Mouse (Mus musculus) embryonic facial prominence, embryonic 15.5 days (tissue): ENCODE measurements around the gene Klk9. TPM values are rescaled to one million over a fixed set of nuclear protein-coding genes. Genes with fewer than 3 reads are reported as not detected.

Source experiments
- ATAC-seq: fragments of 200-750 bp; cut with Nextera tagmentation; 2 replicates; pipeline ENCODE4 v1.8.0; 2017; ENCODE audit warnings: low read depth, moderate TSS enrichment; ENCODE audit not compliant: insufficient number of reproducible peaks, low FRiP score, low TSS enrichment
- H3K27ac ChIP-seq: fragments of 300-500 bp; sonication (generic); replicated peaks from 2 replicates; pipeline ENCODE4 v1.5.1; 2015; ENCODE audit warnings: mild to moderate bottlenecking, inconsistent platforms
- H3K27me3 ChIP-seq: fragments of 300-500 bp; sonication (generic); 2 replicates; pipeline ENCODE4 v1.6.1; 2015; ENCODE audit warnings: inconsistent platforms
- H3K36me3 ChIP-seq: fragments of 300-500 bp; sonication (generic); 2 replicates; pipeline ENCODE4 v1.6.1; 2015; ENCODE audit warnings: mild to moderate bottlenecking, inconsistent platforms
- H3K4me1 ChIP-seq: fragments of 300-500 bp; sonication (generic); 2 replicates; pipeline ENCODE4 v1.6.1; 2015; ENCODE audit warnings: inconsistent platforms
- H3K4me2 ChIP-seq: fragments of 300-500 bp; sonication (generic); replicated peaks from 2 replicates; pipeline ENCODE4 v1.6.1; 2015; ENCODE audit warnings: mild to moderate bottlenecking, inconsistent platforms
- H3K4me3 ChIP-seq: fragments of 300-500 bp; sonication (generic); replicated peaks from 2 replicates; pipeline ENCODE4 v1.5.1; 2015; ENCODE audit warnings: mild to moderate bottlenecking, inconsistent platforms
- H3K9ac ChIP-seq: fragments of 300-500 bp; sonication (generic); 2 replicates; pipeline ENCODE4 v1.6.1; 2015; ENCODE audit warnings: inconsistent platforms
- H3K9me3 ChIP-seq: fragments of 300-500 bp; sonication (generic); replicated peaks from 2 replicates; pipeline ENCODE4 v1.6.1; 2016; ENCODE audit warnings: inconsistent platforms
- WGBS: fragments of 180-500 bp; shearing (Covaris S2); methylation state at CpG from one replicate; pipeline ENCODE4 v1.1.7; 2015; 5-methylcytosine and 5-hydroxymethylcytosine counted together
- polyA plus RNA-seq: library from polyadenylated mRNA; unstranded; fragments of >200 nt; fragmentation: Nextera tagmentation; extraction: Ambion mirVana; gene quantifications from 2 replicates; pipeline ENCODE4 v1.2.1, GENCODE M21; 2015

Gene Klk9
- 3.8 and 6.7 TPM in 2 replicates for polyA plus RNA-seq

DNA sequence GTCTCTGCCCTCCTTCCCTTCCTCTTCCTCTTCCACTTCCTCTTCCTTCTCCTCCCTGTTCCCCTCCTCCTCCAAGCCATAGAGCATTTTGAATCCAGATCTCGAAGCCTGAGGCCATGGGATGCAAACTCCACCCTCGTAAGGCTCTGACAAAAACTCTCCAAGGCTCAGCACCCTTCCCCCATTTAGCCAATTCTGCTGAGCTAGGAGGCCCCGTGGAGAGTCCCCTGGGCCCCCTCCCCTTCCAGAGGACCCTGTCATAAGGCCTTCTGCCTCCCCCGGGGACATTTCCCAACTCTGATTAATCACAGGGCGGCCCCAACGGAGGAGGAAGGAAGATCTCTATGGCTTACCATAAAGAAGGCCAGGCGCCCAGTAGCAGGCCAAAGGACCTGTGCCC lies at the start of gene Klk9:
Gene Klk9, plus strand, starts transcription at position 301 of the 400 bp plus-strand sequence.
- 67% methylated on average over 7 of the region's 7 CpGs for WGBS
- no peak within 1 kb of the TSS for H3K9ac ChIP-seq
- H3K4me2 ChIP-seq, result no peak within 1 kb of the TSS
- H3K27ac ChIP-seq, result peak within 1 kb of the TSS; percentile 48
- no peak within 1 kb of the TSS for H3K4me3 ChIP-seq
- H3K4me1 ChIP-seq, result peaks cover 9% of the 10 kb centered on the region
- peaks cover 10% of the 10 kb centered on the region for H3K27me3 ChIP-seq
- no peaks in the 10 kb centered on the region for H3K36me3 ChIP-seq
- no peaks in the 10 kb centered on the region for H3K9me3 ChIP-seq
- ATAC-seq, result no peak

DNA sequence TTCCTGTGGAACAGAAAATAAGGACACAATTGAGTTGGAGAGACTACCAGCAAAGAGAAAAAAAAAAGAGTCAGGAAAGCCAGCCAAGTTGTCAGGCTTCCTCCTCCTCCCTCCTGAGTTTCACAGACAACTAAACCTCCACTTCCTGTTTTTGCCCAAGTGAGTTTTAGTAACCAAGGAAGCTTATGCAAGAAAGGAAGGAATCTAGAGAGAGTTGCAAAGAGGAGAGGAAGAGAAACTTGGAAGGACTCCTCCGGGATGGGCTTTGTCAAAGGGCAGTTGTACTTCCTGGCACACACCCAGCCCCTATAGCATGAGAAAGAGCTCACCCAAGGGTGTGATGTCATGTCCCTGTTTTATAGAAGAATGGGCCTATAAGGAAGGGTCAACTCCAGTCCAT lies 43.9 kb upstream of the Klk9 start:
- H3K27me3 ChIP-seq, result no peaks in the 10 kb centered on the region
- H3K4me3 ChIP-seq, result no peak overlapping the region
- H3K4me1 ChIP-seq, result no peaks in the 10 kb centered on the region
- H3K4me2 ChIP-seq, result no peak overlapping the region
- H3K27ac ChIP-seq, result no peak overlapping the region
- H3K9me3 ChIP-seq, result no peaks in the 10 kb centered on the region
- no peak overlapping the region for H3K9ac ChIP-seq
- no peak for ATAC-seq
- WGBS, result 72% methylated on average over 1 of the region's 1 CpGs
- H3K36me3 ChIP-seq, result no peaks in the 10 kb centered on the region

DNA sequence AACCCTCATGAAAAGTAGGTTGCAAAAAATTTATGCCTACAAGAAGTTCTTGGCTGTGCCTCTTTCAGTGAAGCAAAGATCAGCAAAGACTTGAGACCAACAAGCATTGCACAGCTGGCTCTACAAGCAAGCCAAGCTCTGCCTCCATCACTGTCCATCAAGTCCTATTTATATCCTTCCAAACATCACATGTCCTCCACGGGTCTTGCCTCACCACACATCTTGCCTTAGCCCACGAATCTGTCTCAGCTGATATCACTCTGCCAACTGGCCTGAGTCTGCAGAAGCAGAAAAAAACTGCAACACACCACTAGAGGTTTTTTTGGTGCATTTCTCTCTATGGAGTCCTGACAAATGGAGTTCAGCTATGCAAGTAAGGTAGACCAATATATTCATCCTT lies 38.9 kb upstream of the Klk9 start:
- no peak for ATAC-seq
- 68% methylated on average over 2 of the region's 2 CpGs for WGBS

DNA sequence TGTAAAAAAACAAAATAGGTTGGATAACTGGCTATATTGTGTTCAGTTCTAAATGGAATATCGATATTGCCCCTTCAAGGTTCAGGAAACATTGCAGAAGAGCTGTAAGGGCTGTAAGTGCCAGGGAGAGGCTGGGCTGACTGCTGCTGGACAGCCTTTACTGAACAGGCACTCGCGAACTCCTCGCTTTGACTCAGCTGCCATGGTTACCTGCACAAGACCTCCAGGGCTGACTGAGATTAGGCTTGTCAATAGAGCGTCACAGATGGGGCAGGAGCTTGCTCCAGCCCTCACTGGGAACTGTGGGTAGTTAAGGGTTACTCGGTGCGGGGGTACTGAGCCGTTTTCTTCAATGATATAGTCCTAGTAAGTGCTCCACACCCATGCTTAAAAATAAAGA lies 25.2 kb upstream of the Klk9 start:
- H3K4me1 ChIP-seq, result no peaks in the 10 kb centered on the region
- no peak overlapping the region for H3K27ac ChIP-seq
- no peak overlapping the region for H3K9ac ChIP-seq
- H3K27me3 ChIP-seq, result no peaks in the 10 kb centered on the region
- ATAC-seq, result no peak
- H3K36me3 ChIP-seq, result no peaks in the 10 kb centered on the region
- WGBS, result 44% methylated on average over 8 of the region's 8 CpGs
- H3K9me3 ChIP-seq, result no peaks in the 10 kb centered on the region
- no peak overlapping the region for H3K4me2 ChIP-seq
- no peak overlapping the region for H3K4me3 ChIP-seq

More for the DNA sequence above, 38.9 kb upstream of the Klk9 start:
- H3K4me3 ChIP-seq, result no peak overlapping the region
- H3K36me3 ChIP-seq, result no peaks in the 10 kb centered on the region
- no peak overlapping the region for H3K4me2 ChIP-seq
- H3K27ac ChIP-seq, result no peak overlapping the region
- H3K9me3 ChIP-seq, result no peaks in the 10 kb centered on the region
- no peak overlapping the region for H3K9ac ChIP-seq
- H3K27me3 ChIP-seq, result no peaks in the 10 kb centered on the region
- H3K4me1 ChIP-seq, result no peaks in the 10 kb centered on the region

DNA sequence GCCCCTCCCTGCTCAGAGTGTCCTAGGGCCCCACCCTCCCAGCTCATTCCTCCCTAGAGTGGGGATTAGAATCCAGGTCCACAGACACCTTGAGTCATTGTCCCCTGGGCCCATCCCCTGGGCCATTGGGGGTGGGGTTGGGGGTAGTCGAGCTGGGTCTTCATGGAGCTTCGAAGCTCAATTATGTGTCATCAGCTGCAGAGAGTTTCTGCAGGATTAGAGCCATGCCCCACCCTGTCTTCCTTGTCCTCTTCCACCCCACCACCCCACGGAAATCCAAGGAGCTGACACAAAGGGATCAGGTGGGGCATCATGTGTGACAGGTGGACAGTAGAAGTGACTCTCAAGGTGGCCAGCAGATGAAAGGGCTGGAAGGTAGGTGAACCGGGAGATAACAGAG lies 23.1 kb upstream of the Klk9 start, which contains the start of gene Klk12:
Gene Klk12, plus strand, starts transcription at position 301 of the 400 bp plus-strand sequence.
- Histone ChIP-seq H3K4me3 (no peak within 1 kb of the TSS), H3K27me3 (no peaks in the 10 kb centered on the region), H3K4me2 (no peak within 1 kb of the TSS), H3K27ac (no peak within 1 kb of the TSS), H3K9ac (no peak within 1 kb of the TSS), H3K9me3 (no peaks in the 10 kb centered on the region), H3K36me3 (no peaks in the 10 kb centered on the region), H3K4me1 (no peaks in the 10 kb centered on the region)
- ATAC-seq, result no peak
- 62% methylated on average over 4 of the region's 4 CpGs for WGBS

DNA sequence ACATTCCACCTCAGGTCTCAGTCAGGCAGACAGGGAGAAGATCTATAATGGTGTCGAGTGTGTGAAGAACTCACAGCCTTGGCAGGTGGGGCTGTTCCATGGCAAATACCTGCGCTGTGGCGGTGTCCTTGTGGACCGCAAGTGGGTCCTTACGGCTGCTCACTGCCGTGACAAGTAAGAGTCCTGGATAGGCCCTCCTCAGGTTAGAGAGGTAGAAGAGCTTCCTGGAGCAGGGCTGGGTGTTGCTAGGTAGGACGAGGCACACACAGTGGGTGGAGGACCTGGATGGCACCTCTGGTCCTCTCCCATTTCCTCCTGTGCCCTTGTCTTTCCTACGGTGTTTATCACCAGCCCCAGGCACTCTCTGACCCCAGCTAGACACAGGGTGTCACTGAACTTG lies 22.1 kb upstream of the Klk9 start:
- no peaks in the 10 kb centered on the region for H3K9me3 ChIP-seq
- no peaks in the 10 kb centered on the region for H3K36me3 ChIP-seq
- H3K4me2 ChIP-seq, result no peak overlapping the region
- H3K27me3 ChIP-seq, result no peaks in the 10 kb centered on the region
- no peak overlapping the region for H3K27ac ChIP-seq
- WGBS, result 92% methylated on average over 8 of the region's 8 CpGs
- ATAC-seq, result no peak
- peaks cover under 1% of the 10 kb centered on the region; the same call in 1 of the 2 replicates for H3K4me1 ChIP-seq
- no peak overlapping the region for H3K4me3 ChIP-seq
- no peak overlapping the region for H3K9ac ChIP-seq

DNA sequence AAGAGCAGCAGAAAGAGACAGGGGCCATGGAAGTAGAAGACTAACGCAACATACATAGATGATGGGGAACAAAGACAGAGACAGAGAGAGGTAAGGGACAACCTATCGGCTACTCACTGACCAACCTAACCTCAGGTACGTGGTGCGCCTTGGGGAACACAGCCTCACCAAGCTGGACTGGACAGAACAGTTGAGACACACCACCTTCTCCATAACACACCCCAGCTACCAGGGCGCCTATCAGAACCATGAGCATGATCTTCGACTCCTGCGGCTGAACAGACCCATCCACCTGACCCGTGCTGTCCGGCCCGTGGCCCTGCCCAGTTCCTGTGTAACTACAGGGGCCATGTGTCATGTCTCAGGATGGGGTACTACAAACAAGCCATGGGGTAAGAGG lies 21.0 kb upstream of the Klk9 start:
- Histone ChIP-seq H3K4me1 (peaks cover 4% of the 10 kb centered on the region; the same call in 1 of the 2 replicates), H3K9ac (no peak overlapping the region), H3K27ac (no peak overlapping the region), H3K9me3 (no peaks in the 10 kb centered on the region), H3K4me3 (no peak overlapping the region), H3K27me3 (no peaks in the 10 kb centered on the region), H3K4me2 (no peak overlapping the region), H3K36me3 (no peaks in the 10 kb centered on the region)
- ATAC-seq, result no peak
- 93% methylated on average over 10 of the region's 10 CpGs for whole genome bisulfite sequencing

DNA sequence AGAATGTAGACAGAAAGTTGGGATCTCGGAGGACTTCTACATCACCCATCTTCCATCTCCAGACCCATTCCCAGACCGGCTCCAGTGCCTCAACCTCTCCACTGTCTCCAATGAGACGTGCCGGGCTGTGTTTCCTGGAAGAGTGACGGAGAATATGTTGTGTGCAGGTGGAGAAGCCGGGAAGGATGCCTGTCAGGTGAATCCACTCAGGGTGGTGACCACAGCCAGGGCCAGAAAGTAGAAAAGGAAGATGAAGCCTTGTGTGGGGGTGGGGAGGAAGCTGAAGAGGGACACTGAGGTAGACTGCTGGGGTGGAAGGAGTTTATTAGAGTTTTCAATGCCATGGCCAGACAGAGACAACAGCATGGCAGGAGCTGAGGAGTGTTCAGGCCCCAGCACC lies 19.8 kb upstream of the Klk9 start:
- no peak overlapping the region for H3K27ac ChIP-seq
- ATAC-seq, result no peak

DNA sequence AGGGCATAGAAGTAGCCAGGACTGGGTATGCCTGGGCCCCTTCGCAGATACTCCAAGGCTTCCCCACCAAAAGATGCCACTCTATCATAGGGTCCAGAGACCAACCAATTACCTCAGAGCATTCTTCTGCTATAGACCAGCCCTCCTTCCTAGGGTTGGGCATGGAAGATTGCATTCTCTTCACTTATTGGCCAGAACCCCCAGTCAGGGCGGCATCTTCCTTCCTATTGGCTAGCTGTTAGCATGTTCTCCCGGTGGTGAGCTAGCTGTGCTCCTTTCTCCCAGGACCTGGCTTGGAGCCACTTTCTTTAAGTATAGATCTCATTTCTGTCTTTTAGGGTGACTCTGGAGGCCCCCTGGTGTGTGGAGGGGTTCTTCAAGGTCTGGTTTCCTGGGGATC lies 18.8 kb upstream of the Klk9 start:
- no peak for ATAC-seq
- Histone ChIP-seq H3K4me3 (no peak overlapping the region), H3K9me3 (no peaks in the 10 kb centered on the region), H3K27me3 (no peaks in the 10 kb centered on the region), H3K4me2 (no peak overlapping the region), H3K36me3 (no peaks in the 10 kb centered on the region), H3K27ac (no peak overlapping the region), H3K9ac (no peak overlapping the region), H3K4me1 (peaks cover 4% of the 10 kb centered on the region; the same call in 1 of the 2 replicates)
- 77% methylated on average over 3 of the region's 3 CpGs for WGBS

More for the DNA sequence above, 19.8 kb upstream of the Klk9 start:
- no peaks in the 10 kb centered on the region for H3K36me3 ChIP-seq
- no peak overlapping the region for H3K9ac ChIP-seq
- no peaks in the 10 kb centered on the region for H3K27me3 ChIP-seq
- no peak overlapping the region for H3K4me2 ChIP-seq
- 89% methylated on average over 6 of the region's 6 CpGs for WGBS
- peaks cover 4% of the 10 kb centered on the region; the same call in 1 of the 2 replicates for H3K4me1 ChIP-seq
- no peaks in the 10 kb centered on the region for H3K9me3 ChIP-seq
- H3K4me3 ChIP-seq, result no peak overlapping the region

DNA sequence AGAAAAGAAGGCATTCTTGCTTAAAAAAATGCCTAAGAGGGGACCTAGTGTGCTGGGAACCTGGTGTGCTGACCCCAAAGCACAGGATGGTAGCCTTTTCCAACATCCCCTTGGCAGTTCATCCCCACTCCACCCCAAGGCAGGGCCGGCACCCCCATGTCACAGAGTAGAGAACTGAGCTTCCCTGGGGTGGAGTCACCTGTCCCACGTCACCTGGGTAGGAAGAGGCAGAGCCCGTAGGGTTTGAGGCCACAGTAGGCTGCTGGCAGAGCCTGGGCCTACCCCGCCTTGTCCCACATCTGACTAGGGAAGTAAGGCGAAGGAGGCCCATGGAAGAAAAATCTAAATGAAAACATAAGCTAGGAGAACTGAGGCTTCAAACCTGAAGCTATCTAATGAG lies 17.3 kb upstream of the Klk9 start, which contains the start of gene Klk11:
Gene Klk11, plus strand, starts transcription at position 241 of the 400 bp plus-strand sequence.
- Histone ChIP-seq H3K9me3 (no peaks in the 10 kb centered on the region), H3K9ac (no peak within 1 kb of the TSS), H3K27ac (peak within 1 kb of the TSS; percentile 82), H3K36me3 (no peaks in the 10 kb centered on the region), H3K4me3 (no peak within 1 kb of the TSS), H3K4me1 (peaks cover 4% of the 10 kb centered on the region; the same call in 1 of the 2 replicates), H3K27me3 (no peaks in the 10 kb centered on the region), H3K4me2 (peak within 1 kb of the TSS; percentile 17)
- no peak for ATAC-seq
- 77% methylated on average over 5 of the region's 5 CpGs for WGBS

DNA sequence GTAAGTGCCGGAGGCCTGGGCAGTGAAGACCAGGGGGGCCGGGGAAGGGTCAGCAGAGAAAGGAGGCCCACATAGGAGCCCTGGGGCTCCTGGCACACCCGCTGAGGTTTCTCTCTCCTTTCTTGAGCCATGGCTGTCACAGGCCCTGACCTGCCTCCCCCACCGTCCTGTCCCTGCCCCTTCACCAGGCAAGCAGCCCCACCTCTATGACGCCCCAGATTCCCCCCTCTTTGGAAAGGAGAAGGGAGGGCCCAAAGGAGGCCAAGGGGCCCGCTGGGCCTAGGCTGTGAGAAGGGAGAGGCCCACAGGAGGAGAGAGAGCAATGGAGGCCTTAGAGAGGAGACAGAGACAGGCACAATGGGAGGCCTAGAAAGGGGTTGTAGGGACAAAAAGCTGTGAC lies 16.9 kb upstream of the Klk9 start:
- Histone ChIP-seq H3K4me2 (peak overlapping the region; percentile 17), H3K27me3 (no peaks in the 10 kb centered on the region), H3K9ac (no peak overlapping the region), H3K4me3 (no peak overlapping the region), H3K36me3 (no peaks in the 10 kb centered on the region), H3K27ac (peak overlapping the region; percentile 82), H3K9me3 (no peaks in the 10 kb centered on the region), H3K4me1 (peaks cover 4% of the 10 kb centered on the region; the same call in 1 of the 2 replicates)
- ATAC-seq, result peak; percentile 45
- WGBS, result 42% methylated on average over 6 of the region's 6 CpGs
